15 mouse cellular contexts compared by ENCODE assay signal in the genomic region with DNA sequence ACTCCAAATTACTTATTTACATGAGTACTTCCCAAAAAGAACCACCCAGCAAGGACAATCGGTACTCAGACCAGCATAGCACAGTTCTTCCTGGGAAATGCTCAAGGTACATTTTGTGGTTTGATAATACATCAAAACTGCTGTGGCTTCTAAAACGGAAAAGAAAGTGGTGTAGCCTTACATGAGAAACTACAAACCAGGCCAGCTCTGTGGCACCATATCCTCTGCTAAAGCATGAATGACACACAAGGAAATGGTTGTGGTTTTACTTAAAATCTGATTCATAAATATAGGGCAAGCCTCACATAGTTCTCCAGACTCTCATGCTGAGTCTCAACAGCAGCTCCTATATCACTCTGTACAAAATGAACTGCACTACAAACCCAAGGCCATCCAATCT. TPM values are rescaled to one million over a fixed set of nuclear protein-coding genes. Genes with fewer than 3 reads are reported as not detected.
DNase-seq lines count a peak whose midpoint lies in the region; ATAC-seq and TF ChIP-seq lines count a peak whose summit lies in the region.
"Had no signal": no experiment of that assay in that cellular context is flagged by ENCODE, and none has a peak within 500 bp of the region (broad histone marks: within the 10 kb centered on the region; RNA-seq: fewer than 3 reads in every experiment).

No protein-coding gene starts in this region.

- intact Hi-C loops in left cerebral cortex, postnatal 36 days (cut with DNase I): no loop called here

- peaks cover 13% of the 10 kb centered on the region for H3K36me3 ChIP-seq in myocyte (ENCODE audit: control insufficient read depth, insufficient read depth)
- peaks cover 7% of the 10 kb centered on the region for H3K36me3 ChIP-seq in hindbrain, embryonic 13.5 days
- H3K36me3 ChIP-seq: heart, embryonic 15.5 days had no signal

- no peaks in the 10 kb centered on the region for H3K27me3 ChIP-seq in myocyte (ENCODE audit: control insufficient read depth, insufficient read depth, insufficient read length)
- no peaks in the 10 kb centered on the region for H3K27me3 ChIP-seq in hindbrain, embryonic 13.5 days
- H3K27me3 ChIP-seq: heart, embryonic 15.5 days had no signal

- H3K9ac ChIP-seq in hindbrain, embryonic 13.5 days: no peak overlapping the region
- H3K9ac ChIP-seq: heart, embryonic 15.5 days had no signal

- DNase-seq in spleen, postnatal 36 days (ENCODE audit: low spot score in 2 of 2): peak; percentile 32
- no peak for DNase-seq in spleen, adult 12 weeks (ENCODE audit: low spot score)
- no peak for DNase-seq in lung, postnatal 25 days (ENCODE audit: low spot score)
- DNase-seq in frontal cortex, adult 2 months (ENCODE audit: extremely low spot score in 1 of 2, low spot score in 1 of 2): no peak
- DNase-seq in left cerebral cortex, postnatal 36 days (ENCODE audit: low spot score in 2 of 2): no peak
- DNase-seq: gastrocnemius, postnatal 25 days; left cerebral cortex, postnatal 4 days had no signal

- H3K79me2 ChIP-seq in myocyte (ENCODE audit: control insufficient read depth, insufficient read depth): no peaks in the 10 kb centered on the region

- H3K4me2 ChIP-seq in myocyte (ENCODE audit: low read depth): peak overlapping the region; percentile 66
- H3K4me2 ChIP-seq in hindbrain, embryonic 13.5 days: no peak overlapping the region
- H3K4me2 ChIP-seq: heart, embryonic 15.5 days had no signal

- H3K27ac ChIP-seq in embryonic fibroblast, embryonic 13.5 days (ENCODE audit: insufficient read depth, low read length): peak overlapping the region; percentile 92
- H3K27ac ChIP-seq in hindbrain, embryonic 13.5 days: no peak overlapping the region
- H3K27ac ChIP-seq: heart, embryonic 15.5 days had no signal

- H3K4me3 ChIP-seq in embryonic fibroblast, embryonic 13.5 days (ENCODE audit: insufficient read depth, low read length): no peak overlapping the region
- H3K4me3 ChIP-seq in myocyte: no peak overlapping the region
- H3K4me3 ChIP-seq in hindbrain, embryonic 13.5 days: no peak overlapping the region
- H3K4me3 ChIP-seq: heart, embryonic 15.5 days had no signal

- no peak for TF ChIP-seq CTCF in embryonic fibroblast, embryonic 13.5 days (IDR thresholded peaks at IDR 0.05; ENCODE audit: borderline replicate concordance, insufficient read depth, low read length)

- 89% methylated on average over 2 of the region's 2 CpGs for WGBS in hindbrain, embryonic 13.5 days

- TF ChIP-seq POLR2A in embryonic fibroblast, embryonic 13.5 days (IDR thresholded peaks at IDR 0.05; ENCODE audit: low read depth, low read length): no peak
- no peak for TF ChIP-seq POLR2A in myocyte (IDR thresholded peaks at IDR 0.05; ENCODE audit: insufficient read length, low read depth)

- no peak overlapping the region for H3ac ChIP-seq in myocyte (ENCODE audit: control insufficient read depth, insufficient read length)

- ATAC-seq in hindbrain, embryonic 13.5 days (ENCODE audit: low FRiP score): no peak
- ATAC-seq: hindbrain, embryonic 16.5 days had no signal

- peaks cover 11% of the 10 kb centered on the region for H3K4me1 ChIP-seq in embryonic fibroblast, embryonic 13.5 days (ENCODE audit: control insufficient read depth, insufficient read depth, low read length)
- no peaks in the 10 kb centered on the region for H3K4me1 ChIP-seq in hindbrain, embryonic 13.5 days (replicated peaks)

- no peaks in the 10 kb centered on the region for H3K9me3 ChIP-seq in hindbrain, embryonic 13.5 days
- H3K9me3 ChIP-seq: heart, embryonic 15.5 days had no signal

TF ChIP-seq in myocyte, 11 proteins besides CTCF, POLR2A, EP300 and RAD21:
- no peak for TF ChIP-seq MYOG (IDR thresholded peaks at IDR 0.05; ENCODE audit: control insufficient read depth in 1 of 3, insufficient read depth in 1 of 3, insufficient read length in 2 of 3, low read depth in 2 of 3)
- TF ChIP-seq E2F4 (IDR thresholded peaks at IDR 0.05; ENCODE audit: insufficient read depth): no peak
- no peak for TF ChIP-seq USF1 (IDR thresholded peaks at IDR 0.05; ENCODE audit: low read depth)
- no peak for TF ChIP-seq POLR2AphosphoS2 (IDR thresholded peaks at IDR 0.05; ENCODE audit: insufficient read length, low read depth)
- no peak for TF ChIP-seq TCF3 (IDR thresholded peaks at IDR 0.05; ENCODE audit: insufficient read length, low read depth)
- no peak for TF ChIP-seq CEBPB (IDR thresholded peaks at IDR 0.05; ENCODE audit: insufficient read depth, poor library complexity, severe bottlenecking)
- TF ChIP-seq REST (IDR thresholded peaks at IDR 0.05; ENCODE audit: insufficient read depth, insufficient read length): no peak
- no peak for TF ChIP-seq SRF (IDR thresholded peaks at IDR 0.05; ENCODE audit: control insufficient read depth, insufficient read length, low read depth)
- TF ChIP-seq MAX (IDR thresholded peaks at IDR 0.05; ENCODE audit: low read depth): no peak

RNA-seq across cellular contexts. Expression of gene Rasa2, which starts 48.3 kb away (rescaled TPM):
- polyA plus RNA-seq in embryonic fibroblast, embryonic 13.5 days (2011; ENCODE audit: insufficient read length, low read depth, missing spikeins): 23.1 and 26.2 TPM in 2 replicates
- polyA plus RNA-seq in myocyte (2012; fragmentation: generic; extraction: Trizol): 1.2 TPM
- 18.3 and 19.5 TPM in 2 replicates for polyA plus RNA-seq in hindbrain, embryonic 13.5 days (2015; fragmentation: Nextera tagmentation; extraction: Ambion mirVana)
- 26.8 and 28.6 TPM in 2 replicates for polyA plus RNA-seq in frontal cortex, adult 2 months (2012; rRNA removed)
- total RNA-seq in left cerebral cortex, postnatal 36 days (2021): 10 to 100 TPM; 31.0 to 32.4 TPM

RNA-seq across cellular contexts. Expression of gene Gm28729, which starts 58.0 kb away (rescaled TPM):
- polyA plus RNA-seq in embryonic fibroblast, embryonic 13.5 days (2011; ENCODE audit: insufficient read length, low read depth, missing spikeins): not detected in 2 replicates
- polyA plus RNA-seq in myocyte (2012; fragmentation: generic; extraction: Trizol): not detected
- polyA plus RNA-seq in hindbrain, embryonic 13.5 days (2015; fragmentation: Nextera tagmentation; extraction: Ambion mirVana): 0.19 and 0.40 TPM in 2 replicates
- polyA plus RNA-seq in frontal cortex, adult 2 months (2012; rRNA removed): 0.06 and 0.11 TPM in 2 replicates
- not detected for total RNA-seq in left cerebral cortex, postnatal 36 days (2021)
- polyA plus RNA-seq: forebrain, embryonic 11.5 days; heart, embryonic 15.5 days; kidney, embryonic 14.5 days; liver, embryonic 16.5 days had no signal

Comparison
In these comparisons a context has a peak if more than half of its experiments do, and no peak if none do; other contexts are left out.
1. DNase-seq: peak in spleen, postnatal 36 days (2 of 2); none in spleen, adult 12 weeks (single experiment), lung, postnatal 25 days (single experiment), frontal cortex, adult 2 months (0 of 2) and left cerebral cortex, postnatal 36 days (0 of 2).